Mouse (Mus musculus) left cerebral cortex, adult 9 months (tissue): ENCODE results near the gene Poc1a.

ENCODE experiments used
- DNase-seq, 2 experiments: peaks; one replicate each; pipeline ENCODE4 v3.0.0; 2022; ENCODE audit warnings: low spot score in 2 of 2

Poc1a gene

DNA sequence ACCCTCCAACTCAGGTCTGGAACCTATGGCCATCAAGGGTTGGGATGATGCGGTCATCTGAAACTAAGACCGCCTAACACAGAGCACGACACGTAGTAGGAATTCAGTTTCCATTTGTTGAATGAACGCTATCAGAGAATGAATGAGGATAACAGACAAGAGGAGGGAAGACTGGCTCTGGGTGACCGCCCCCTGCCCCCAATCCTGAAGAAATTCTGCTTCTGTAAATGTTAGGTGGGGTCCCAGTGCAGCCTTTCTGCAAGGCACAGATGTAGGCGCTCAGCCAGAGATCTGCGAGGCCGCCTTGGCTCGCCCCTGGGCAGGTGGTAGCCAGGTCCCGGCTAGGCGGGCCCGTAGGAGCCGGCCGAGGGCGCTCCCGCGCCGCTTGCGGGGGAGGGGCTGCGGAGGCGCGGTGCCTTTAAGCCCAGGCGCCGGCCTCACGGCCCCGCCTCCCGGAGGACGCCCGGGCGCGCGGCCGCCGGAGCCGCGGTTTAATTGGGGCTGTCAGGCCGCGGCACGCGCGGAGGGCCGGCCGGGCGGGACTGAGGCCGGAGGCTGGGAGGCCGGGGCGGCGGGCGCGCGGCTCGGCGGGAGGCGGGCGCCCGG lies 87.4 kb downstream of the Poc1a start, which contains the start of gene Dusp7:
TSS of gene Dusp7 (plus strand) at position 521 of the 606 bp plus-strand sequence.
- peak in 1 of 2 experiments; percentile 79 for DNase-seq

DNA sequence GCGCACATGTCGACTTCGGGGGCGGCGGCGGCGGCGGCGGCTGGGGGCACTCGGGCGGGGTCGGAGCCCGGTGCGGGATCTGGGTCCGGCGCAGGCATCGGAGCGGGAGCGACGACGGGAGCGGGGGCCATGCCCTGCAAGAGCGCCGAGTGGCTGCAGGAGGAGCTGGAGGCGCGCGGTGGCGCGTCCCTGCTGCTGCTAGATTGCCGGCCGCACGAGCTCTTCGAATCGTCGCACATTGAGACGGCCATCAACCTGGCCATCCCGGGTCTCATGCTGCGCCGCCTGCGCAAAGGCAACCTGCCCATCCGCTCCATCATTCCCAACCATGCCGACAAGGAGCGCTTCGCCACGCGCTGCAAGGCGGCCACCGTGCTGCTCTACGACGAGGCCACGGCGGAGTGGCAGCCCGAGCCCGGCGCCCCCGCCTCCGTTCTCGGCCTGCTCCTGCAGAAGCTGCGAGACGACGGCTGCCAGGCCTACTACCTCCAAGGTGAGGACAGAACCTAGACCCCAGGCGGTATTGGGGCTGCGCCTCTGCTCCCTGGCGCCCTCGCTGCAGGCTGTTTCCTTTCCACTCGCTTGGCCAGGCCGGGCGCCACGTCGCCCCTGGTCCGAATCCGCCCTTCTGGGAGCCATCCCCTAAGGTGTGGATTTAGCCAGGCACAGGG lies 88.1 kb downstream of the Poc1a start:
- DNase-seq, result no peak

DNA sequence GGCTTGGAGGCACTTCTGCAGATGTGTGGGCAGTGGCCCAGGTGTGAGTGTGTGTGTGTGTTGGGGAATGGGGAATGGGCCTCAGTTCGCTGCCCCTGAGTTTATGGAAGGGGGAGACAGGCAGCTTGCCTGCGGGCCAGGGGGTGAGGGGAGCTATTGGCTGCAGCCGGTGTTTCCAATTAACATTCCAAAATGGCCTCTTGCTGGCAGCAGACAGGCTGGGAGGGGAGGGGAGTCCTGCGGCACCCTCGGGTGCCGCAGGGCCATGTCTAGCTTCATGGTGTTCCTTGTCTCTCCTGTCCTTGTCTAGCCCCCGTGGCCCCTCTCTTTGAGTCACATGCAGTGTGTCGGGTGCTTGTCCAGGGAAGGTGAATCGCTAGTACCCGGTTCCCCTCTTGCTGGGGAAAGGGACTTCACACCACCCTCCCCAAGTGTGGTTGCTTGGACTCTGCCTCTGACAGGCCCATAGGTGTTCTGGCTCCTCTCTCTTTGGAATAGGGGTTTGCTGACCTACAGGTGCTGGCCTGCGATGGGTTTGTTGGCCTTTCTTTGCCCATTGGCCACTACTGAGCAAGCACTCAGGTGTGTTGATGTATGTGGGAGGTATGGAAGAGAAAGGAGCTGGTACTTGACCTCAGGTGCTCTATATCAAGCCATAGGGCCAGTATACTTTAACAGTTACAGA lies 89.1 kb downstream of the Poc1a start:
- DNase-seq, result no peak

DNA sequence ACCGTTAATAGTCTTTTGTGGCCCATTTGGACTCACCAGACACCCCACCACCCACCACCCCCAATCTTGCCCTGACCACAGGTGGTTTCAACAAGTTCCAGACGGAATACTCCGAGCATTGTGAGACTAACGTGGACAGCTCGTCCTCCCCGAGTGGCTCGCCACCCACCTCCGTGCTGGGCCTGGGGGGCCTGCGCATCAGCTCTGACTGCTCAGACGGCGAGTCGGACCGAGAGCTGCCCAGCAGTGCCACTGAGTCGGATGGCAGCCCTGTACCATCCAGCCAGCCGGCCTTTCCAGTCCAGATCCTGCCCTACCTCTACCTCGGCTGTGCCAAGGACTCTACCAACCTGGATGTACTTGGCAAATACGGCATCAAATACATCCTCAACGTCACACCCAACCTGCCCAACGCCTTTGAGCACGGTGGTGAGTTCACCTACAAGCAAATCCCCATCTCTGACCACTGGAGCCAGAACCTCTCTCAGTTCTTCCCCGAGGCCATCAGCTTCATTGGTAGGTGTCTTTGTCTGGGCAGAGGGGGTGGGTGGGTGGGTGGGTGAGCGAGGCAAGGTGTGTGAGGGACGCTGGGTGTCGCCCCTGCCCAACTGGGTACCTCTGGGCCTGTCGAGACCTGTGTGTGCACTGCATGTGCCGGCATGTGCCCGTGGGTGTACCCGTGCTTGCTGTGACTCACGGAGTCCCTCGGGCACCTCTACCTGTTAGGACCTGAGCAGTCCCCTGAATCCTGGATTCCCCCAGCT lies 89.9 kb downstream of the Poc1a start:
- DNase-seq, result no peak

DNA sequence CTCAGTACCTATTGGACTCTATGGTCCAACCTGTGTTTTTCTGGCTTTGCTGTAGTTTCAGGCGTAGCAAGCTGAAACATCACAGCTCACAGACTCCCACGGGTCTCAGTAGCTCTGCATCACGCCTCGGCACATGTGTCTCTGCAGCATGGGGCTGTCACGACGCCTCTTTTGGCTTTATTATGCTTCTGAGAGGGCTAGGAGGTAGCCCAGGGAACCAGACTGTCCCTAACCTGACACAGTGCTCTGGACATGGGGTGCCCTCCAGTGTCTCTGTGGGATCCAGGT lies 90.5 kb downstream of the Poc1a start:
- DNase-seq, result peak in 1 of 2 experiments; percentile 82

DNA sequence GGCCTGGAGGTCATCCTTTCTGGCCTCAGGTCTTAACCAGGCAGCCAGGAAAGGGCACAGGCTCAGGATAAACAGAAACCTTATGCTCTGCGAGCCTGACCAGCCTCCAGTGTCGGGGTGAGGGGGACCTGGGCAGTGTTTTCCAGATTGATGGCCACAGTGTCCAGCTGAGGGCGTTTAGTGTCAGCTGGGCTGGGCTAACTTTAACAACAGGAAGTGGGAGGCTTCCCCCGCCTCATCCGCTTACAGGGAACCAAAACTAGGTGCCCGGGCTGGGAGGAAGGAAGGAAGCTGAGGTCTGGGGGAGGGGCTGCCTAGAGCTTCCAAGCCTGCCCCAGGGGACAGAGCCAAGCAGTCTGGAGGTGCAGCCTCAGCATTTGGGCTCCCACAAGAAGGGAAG lies 90.9 kb downstream of the Poc1a start:
- DNase-seq, result peak in 1 of 2 experiments; percentile 78

DNA sequence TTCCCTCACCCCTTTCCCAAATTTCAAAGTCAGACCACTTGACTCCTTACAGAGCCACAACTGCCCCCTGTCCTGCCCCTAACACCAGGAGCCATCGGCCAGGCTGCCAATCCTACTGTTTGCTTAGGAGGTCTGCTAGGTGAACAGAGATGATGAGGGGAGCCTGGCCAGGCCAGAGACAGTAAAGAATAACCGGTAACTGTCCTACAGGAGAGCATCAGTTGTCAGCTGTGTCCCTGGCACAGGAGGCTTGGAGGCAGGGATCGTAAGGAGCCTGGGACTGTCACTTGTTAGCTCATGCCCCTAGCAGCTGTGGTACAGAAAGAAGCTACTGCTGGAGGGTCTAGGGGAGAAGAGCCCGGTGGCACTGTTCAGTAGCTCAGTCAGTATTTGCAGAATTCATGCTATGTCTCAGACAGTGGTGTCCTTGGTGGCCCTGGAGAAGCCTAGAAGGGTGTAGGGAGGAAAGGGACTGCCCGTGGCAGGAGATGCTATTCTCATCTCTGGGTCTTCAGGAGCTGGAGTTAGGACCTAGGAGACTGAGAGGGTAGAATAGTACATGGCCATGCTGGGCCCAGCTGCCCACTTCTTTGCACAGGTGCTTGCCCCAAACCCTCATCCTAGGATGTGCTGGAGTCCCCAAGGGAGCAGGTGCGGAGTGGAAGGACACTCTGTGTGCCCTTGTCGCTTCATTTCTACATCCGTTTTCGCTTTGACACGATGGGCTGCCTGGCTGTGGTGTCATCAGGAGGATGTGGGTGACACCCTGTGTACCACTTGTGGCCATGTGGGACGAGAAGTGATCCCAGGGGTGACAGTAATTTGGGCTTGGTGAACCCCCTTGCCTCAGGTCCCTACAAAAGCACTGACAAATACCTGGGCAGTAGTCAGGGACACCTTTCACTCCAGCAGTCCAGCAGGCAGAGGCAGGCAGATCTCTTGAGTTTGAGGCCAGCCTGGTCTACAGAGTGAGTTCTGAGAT lies 91.9 kb downstream of the Poc1a start:
- no peak for DNase-seq

DNA sequence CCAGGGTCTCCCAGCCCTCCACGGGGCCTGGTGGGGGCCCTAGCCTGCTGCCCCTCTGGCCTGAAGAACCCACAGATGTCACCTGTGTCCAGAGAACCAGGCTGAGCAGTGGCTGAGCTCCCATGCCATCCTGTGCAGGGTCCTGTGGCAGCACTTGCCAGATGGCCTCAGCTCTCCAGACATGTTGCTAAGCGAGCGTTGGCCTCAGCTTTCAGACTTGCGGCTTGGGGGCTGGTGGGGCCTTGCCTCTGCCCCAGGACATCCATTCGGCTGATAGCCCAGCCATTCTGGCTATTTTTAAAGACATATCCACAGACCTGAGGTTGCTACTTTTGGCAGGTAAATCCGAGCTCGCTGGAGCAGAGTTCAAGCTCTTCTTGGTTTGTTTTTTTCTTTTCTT lies 93.1 kb downstream of the Poc1a start:
- no peak for DNase-seq

DNA sequence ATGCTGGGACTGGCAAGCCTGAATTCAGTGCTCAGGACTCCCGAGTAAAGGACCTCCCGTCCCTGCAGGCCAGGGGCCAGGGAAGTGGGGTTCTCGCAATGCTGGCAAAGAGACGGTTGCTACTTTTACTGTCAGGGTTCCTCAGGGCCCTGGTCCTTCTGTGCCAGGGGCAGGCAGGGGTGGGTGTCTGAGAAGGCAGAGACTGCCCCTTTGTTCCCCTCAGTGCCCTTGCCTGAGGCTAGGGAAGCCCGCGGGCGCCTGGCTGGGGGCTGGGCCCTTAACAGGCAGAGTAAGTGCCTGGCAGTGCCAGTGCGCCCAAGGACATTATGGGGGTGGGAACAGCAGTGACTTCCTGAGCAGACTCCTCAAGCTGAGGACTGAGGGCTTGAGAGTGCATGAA lies 96.4 kb downstream of the Poc1a start:
- no peak for DNase-seq

DNA sequence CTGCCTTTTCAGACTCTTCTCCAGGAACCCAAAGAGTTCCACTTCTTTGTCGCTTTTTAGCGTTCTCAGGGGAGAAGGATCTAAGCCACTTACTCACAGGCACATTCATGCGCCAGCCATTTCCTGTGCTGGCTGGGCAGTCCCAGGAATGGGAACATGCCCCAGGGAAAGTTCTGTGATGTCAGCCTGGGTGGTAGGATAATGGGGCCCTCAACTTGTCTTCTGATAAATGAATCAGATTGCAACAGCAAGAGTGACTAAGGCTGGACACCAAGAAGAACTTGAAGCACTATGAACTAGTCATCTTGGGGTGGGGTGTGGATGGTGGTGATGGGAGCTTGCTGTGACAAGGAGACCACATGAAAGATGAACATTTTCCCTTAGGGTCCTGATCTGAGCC lies 97.2 kb downstream of the Poc1a start:
- DNase-seq, result no peak

DNA sequence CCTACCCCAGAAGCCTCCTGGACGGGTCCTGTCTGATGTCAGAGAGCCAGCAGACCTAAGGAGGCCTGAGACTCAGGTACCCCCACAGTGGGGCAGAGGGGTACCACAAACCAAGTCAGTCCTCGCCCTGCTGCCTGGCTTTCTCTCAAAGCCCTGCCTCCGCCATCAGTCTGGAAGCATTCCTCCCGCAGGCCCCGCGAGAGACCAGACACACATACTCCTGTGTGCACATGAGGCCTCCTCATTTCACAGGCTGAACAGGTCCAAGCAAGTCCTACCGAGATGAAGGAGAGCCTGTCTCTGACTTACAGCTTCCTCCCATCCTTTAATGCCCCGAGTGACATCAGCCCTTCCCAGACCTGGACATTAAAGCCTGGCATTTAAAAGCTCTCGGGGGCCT lies 97.9 kb downstream of the Poc1a start:
- no peak for DNase-seq

DNA sequence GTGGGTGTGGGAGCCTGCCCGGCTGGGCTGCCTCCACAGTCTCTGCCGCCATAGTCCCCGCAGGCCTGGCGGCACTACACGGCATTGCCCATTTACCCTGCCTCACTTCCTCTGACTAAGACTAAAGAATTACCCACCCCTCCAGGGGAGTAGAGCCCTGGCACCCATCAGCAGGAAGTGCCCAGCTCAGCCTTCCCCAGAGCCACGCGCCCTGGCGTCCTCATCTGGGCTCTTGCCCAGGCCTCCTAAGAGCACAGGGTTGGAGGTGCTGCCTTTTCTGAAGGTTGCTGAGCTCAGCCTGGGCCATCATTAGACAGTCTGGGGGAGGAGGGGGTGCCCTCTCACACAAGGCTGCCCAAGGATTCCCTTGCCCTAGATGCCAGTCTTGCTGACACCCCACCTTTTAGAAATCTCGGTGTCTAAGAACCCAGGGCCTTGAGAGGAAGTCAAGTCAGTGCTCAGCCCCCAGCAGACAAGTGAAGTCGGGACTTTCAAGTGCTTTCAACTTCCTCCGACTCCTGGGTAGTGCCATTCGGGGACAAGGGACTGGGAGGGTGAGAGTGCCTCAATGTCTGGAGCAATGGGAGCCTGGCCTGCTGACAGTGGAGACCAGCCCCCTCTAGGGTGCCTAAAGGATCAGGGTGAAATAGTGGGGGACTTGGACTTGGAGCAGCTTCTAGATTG lies 105.5 kb downstream of the Poc1a start:
- DNase-seq, result no peak

DNA sequence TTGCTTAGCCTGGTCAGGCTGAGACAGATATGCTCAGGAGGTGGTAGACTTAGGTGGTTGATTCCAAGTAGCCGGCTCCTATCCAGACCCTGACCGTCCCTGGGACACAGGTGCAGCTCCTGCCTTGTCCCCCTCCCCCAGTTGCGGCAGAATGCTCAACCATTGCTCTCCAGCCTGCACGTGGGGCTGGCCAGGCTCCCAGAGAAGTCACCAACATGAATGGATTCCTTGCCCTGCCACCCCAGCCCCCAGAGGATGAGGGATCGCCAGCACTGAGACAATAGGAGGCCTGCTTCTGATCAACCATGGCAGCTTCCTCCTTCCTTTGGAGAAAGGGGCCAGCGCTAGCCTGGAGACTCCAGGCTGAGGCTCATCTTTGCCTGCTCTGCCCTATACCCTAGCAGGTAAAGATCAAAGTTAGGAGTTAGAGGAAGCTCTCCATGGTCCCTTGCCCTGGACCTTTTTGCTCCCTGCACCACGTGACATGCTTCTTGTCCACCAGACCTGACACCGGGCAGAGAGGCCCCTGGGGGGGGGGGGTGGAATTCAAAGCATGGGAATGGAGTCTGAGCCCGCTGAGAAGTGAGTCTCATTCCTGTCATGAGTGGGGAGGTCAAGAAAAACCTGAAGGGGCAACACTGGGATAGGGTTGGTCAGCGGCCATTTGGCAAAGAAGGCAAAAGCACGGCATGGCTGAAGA lies 112.1 kb downstream of the Poc1a start:
- DNase-seq, result no peak

DNA sequence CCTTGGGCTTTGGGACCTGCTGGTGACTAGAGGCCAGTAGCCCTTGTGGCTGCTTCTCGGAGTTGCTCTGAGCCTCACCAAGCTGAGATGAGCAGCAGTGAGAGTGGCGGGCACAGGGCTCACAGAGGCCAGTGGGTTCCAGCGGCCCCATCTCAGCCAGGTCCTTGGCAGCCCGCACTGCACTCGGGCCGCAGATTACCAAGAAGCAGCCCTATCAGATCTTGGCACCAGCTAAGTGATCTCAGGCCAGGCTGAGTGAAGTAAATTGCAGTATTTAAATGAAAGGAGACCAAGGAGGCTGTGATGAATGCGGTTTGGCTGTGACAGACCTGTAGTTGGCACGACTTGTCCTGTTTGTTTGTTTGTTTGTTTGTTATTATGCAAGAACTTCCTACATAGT lies 112.7 kb downstream of the Poc1a start:
- no peak for DNase-seq

DNA sequence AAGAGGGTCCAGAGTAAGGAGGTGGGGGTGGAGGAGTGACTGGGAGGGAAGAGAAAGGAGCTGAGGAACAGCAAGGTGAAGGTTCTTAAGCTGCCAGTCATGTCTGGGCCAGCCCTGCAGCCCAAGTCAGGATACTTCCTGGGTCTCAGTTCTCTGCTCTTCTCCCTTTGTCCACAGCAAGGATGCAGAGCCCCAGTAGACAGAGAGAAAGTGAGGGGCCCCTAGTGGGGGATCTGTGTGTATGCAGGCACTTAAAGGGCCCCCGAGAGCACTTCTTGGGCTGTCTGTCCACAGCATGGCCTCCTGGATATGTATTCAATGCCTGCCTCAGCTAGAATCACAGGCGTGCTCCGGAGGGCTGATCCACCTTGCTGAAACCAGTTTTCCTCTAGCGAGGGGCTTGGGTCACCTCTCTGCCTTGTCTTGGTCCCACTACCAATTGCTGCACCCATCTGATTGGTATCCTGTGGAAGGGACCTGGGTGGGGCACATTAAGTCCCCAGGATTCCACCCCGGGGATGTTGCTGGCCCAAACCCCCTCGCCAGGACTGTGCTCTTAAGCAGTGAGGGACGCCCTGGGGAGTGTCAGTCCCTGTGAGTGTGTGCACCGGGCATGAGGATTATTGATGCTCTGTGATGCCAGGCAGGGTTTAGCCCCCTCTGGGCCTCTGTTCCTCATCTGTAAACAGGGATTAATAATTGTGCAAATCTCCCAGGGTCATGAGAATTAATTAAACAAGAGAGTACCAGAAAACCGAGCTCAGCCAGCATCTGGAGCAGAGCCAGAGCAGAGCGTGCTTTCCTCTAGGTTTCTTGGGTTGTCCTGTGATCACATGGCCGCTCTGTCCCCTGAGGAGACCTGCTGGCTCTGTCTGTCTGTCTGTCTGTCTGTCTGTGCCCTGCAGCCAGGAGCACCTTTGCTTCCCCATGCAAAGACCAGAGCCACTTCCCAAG lies 114.1 kb downstream of the Poc1a start:
- DNase-seq, result no peak

DNA sequence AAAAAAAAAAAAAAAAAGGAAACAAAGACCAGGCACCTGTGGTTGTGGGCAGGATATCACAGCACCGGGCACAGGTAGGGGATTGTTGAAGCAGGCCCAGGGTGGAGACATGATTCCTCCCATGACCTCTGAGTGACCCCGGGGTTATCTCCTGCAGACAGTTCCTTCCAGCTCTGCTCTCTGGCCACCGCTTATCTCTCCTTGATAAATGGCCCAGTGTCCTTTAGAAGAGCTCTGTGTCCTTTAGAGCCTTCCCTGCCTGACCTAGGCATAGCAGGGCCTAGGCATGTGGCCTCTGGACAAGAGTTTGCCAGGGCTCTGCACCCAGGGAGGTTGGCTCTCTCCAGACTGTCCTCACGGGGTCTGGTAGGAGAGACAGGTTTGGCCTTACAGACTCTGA lies 116.9 kb downstream of the Poc1a start:
- no peak for DNase-seq

DNA sequence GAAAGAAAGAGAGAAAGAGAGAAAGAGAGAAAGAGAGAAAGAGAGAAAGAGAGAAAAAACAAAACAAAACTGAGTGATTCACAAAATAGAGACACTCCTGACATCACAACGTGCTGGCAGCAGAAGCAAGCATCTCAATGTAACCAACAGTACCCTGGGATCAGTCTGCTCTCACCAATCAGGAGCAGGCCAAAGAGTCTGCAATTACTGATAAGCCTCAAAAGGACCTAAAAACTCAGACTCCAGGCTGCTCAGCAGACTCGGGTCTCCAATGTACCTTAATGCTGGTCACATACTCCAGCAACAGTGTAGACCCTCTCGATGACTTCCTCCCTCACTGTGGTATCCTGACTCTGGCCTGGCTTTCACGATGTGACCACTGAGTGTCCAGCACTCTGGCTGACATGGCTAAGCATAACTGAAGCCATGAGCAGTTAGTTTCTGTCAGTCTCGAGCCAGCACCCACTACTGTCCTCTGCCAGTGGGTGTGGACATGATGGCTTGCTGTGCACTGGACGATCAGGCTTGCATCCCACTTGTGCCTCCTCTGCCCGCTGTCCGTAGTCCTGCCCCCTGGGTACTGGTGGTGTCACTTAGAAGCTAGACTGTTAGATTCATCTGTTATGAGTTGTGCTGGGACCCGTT lies 117.9 kb downstream of the Poc1a start:
- DNase-seq, result no peak

DNA sequence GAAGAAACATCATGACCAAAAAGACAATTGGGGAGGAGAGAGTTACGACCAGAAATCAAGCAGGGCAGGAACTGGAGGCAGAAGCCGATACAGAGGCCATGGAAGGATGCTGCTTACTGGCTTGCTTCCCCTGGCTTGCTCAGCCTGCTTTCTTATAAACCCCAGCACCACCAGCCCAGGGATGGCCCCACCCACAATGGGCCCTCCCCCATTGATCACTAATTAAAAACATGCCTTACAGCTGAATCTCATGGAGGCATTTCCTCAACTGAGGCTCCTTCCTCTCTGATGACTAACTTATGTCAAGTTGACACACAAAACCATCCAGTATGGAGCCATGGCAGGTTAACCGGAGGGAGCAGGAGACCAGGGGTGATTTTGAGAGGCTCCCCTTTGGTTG lies 118.9 kb downstream of the Poc1a start:
- DNase-seq, result no peak
